Mouse (Mus musculus): ENCODE measurements around the gene Pcbd2. TPM values are rescaled to one million over a fixed set of nuclear protein-coding genes. Genes with fewer than 3 reads are reported as not detected.

Gene Pcbd2
- total and polyA plus RNA-seq, 3 experiments, result 32.0 to 69.4 TPM; not detected in 1

DNA sequence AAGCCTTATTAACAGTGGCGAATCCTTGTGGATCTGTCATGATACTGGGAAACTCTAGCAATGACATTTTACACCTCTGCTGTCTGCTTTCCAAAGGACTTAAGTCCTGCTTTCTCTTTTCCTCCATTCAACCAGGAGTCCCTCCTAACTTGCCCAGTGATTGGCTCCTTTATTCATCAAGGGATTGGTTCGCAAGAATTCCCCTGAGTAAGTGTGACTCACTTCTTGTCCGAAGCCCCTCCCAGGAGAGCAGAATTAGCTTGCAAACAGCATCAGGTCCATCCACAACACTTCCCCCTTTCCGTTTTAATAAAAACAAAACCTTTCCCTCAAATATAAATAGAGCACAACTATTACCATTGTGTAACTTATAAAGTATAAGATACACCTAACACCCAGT lies 22.9 kb upstream of the Pcbd2 start:
- no peak overlapping the region for H3K9ac ChIP-seq (ENCODE audit: control insufficient read depth, low read depth, low read length, poor library complexity, severe bottlenecking)
- H3K36me3 ChIP-seq (ENCODE audit: control insufficient read depth in 1 of 2, insufficient read depth in 2 of 2, low read length in 2 of 2), result peaks cover 0 to 23% of the 10 kb centered on the region in 2 experiments; a peak in 2 of 4 replicates
- no peaks in the 10 kb centered on the region for H3K9me3 ChIP-seq (replicated peaks; ENCODE audit: insufficient read depth, low read length)
- TF ChIP-seq GATA1 (IDR thresholded peaks at IDR 0.05; ENCODE audit: low read depth, low read length), result no peak
- TF ChIP-seq RCOR1 (IDR thresholded peaks at IDR 0.05; ENCODE audit: low read depth, low read length), result no peak
- no peak for TF ChIP-seq UBTF (IDR thresholded peaks at IDR 0.05; ENCODE audit: borderline replicate concordance, insufficient read depth, low read depth, low read length)
- H3K27ac ChIP-seq (ENCODE audit: control insufficient read depth, low read depth, low read length), result no peak overlapping the region
- no peak overlapping the region for H3K4me3 ChIP-seq (ENCODE audit: control insufficient read depth in 1 of 2, insufficient read depth in 1 of 2, low read depth in 2 of 2, low read length in 2 of 2)
- no peaks in the 10 kb centered on the region for H3K27me3 ChIP-seq (ENCODE audit: control insufficient read depth in 1 of 2, insufficient read depth in 2 of 2, low read length in 2 of 2)
- no peaks in the 10 kb centered on the region; the same call in 1 of the 2 replicates for H3K79me2 ChIP-seq (ENCODE audit: control insufficient read depth, insufficient read depth, low read length, poor library complexity)
- DNase-seq (ENCODE audit: low read depth, low spot score), result peak; percentile 23
- H3K4me1 ChIP-seq (ENCODE audit: control insufficient read depth in 1 of 2, insufficient read depth in 2 of 2, low read length in 2 of 2), result no peaks in the 10 kb centered on the region

DNA sequence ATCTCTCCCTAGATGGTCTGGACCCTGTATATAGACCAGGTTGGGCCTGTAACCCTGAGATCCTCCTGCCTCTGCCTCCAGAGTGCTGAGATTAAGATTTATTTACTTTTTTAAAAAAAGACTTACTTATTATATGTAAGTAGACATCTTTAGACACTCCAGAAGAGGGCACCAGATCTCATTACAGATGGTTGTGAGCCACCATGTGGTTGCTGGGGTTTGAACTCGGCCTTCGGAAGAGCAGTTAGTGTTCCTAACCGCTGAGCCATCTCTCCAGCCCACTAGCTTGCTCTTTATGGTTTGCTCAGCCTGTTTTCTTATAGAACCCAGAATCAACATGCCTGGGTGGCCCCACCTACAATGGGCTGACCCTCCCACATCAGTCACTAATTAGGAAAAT lies 14.3 kb upstream of the Pcbd2 start:
- TF ChIP-seq USF1 (IDR thresholded peaks at IDR 0.05; ENCODE audit: low read depth, low read length), result no peak
- no peak for TF ChIP-seq MEF2A (IDR thresholded peaks at IDR 0.05; ENCODE audit: extremely low read depth, insufficient replicate concordance, low read depth, low read length, poor library complexity, severe bottlenecking)
- no peak for TF ChIP-seq ZMIZ1 (IDR thresholded peaks at IDR 0.05; ENCODE audit: low read depth, low read length)
- no peak for TF ChIP-seq EP300 (IDR thresholded peaks at IDR 0.05; ENCODE audit: low read depth in 1 of 2, low read length in 2 of 2)
- TF ChIP-seq CTCF (IDR thresholded peaks at IDR 0.05 in 2 of 3, conservative IDR thresholded peaks at IDR 0.05 in 1 of 3; ENCODE audit: control insufficient read depth in 1 of 3, insufficient read depth in 1 of 3, low read depth in 2 of 3, low read length in 3 of 3, poor library complexity in 1 of 3, severe bottlenecking in 1 of 3), result peak in 1 of 3 experiments; percentile 30; a peak in 2 of 6 replicates
- no peak for TF ChIP-seq ZNF384 (IDR thresholded peaks at IDR 0.05; ENCODE audit: low read depth, low read length)
- TF ChIP-seq UBTF (IDR thresholded peaks at IDR 0.05; ENCODE audit: borderline replicate concordance, insufficient read depth, low read depth, low read length), result no peak
- Histone ChIP-seq H3K79me2 (ENCODE audit: control insufficient read depth, insufficient read depth, low read length, poor library complexity) (peaks cover 9% of the 10 kb centered on the region), H3K4me1 (ENCODE audit: control insufficient read depth in 1 of 2, insufficient read depth in 2 of 2, low read length in 2 of 2) (peaks cover 0 to 13% of the 10 kb centered on the region in 2 experiments; a peak in 1 of 4 replicates), H3K9me3 (replicated peaks; ENCODE audit: insufficient read depth, low read length) (no peaks in the 10 kb centered on the region), H3K9ac (ENCODE audit: control insufficient read depth, low read depth, low read length, poor library complexity, severe bottlenecking) (no peak overlapping the region), H3K27ac (ENCODE audit: control insufficient read depth, low read depth, low read length) (no peak overlapping the region), H3K27me3 (ENCODE audit: control insufficient read depth in 1 of 2, insufficient read depth in 2 of 2, low read length in 2 of 2) (no peaks in the 10 kb centered on the region), H3K4me3 (ENCODE audit: control insufficient read depth in 1 of 2, insufficient read depth in 1 of 2, low read depth in 2 of 2, low read length in 2 of 2) (no peak overlapping the region), H3K36me3 (ENCODE audit: control insufficient read depth in 1 of 2, insufficient read depth in 2 of 2, low read length in 2 of 2) (peaks cover 0 to 8% of the 10 kb centered on the region in 2 experiments; a peak in 2 of 4 replicates)
- no peak for DNase-seq (ENCODE audit: low read depth, low spot score)

DNA sequence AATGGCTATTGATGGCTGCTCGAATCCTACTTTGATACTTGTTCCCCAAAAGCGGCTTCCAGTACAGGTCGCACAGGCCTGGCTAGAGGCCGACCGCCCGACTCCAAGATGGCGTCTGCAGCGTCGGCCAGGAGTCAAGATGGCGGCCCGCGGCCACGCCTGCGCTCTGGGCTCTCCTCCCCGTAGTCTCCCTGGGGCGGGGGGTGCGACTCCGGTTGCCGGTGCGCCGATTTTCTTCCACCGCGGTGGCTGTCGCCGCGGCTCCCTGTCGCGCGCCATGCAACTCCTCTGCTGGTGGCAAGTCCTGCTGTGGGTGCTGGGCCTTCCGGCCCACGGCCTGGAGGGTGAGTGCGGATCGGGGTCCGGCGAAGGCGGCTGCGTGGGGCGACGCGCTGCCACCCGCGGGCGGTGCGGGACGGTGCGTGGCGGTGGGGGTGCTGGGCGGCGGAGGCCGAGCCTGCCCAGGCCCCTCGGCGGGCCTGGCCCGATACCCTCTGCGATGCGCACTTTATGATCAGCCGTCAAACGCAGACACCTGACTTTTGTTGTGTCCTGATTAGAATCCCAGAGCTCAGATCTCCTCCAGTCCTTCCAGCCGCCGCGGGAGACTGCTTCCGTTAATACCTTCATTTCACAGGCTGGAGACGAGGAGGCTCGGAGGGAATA lies 12.5 kb upstream of the Pcbd2 start, which contains the start of gene Txndc15:
Gene Txndc15, plus strand, starts transcription at position 150 of the 666 bp plus-strand sequence.
- Histone ChIP-seq H3K9me3 (replicated peaks; ENCODE audit: insufficient read depth, low read length) (no peaks in the 10 kb centered on the region), H3K4me1 (ENCODE audit: control insufficient read depth in 1 of 2, insufficient read depth in 2 of 2, low read length in 2 of 2) (peaks cover 0 to 13% of the 10 kb centered on the region in 2 experiments; a peak in 1 of 4 replicates), H3K27me3 (ENCODE audit: control insufficient read depth in 1 of 2, insufficient read depth in 2 of 2, low read length in 2 of 2) (no peaks in the 10 kb centered on the region), H3K9ac (ENCODE audit: control insufficient read depth, low read depth, low read length, poor library complexity, severe bottlenecking) (peak within 1 kb of the TSS; percentile 97), H3K36me3 (ENCODE audit: control insufficient read depth in 1 of 2, insufficient read depth in 2 of 2, low read length in 2 of 2) (peaks cover 0 to 8% of the 10 kb centered on the region in 2 experiments; a peak in 2 of 4 replicates), H3K27ac (ENCODE audit: control insufficient read depth, low read depth, low read length) (peak within 1 kb of the TSS; percentile 68), H3K4me3 (ENCODE audit: control insufficient read depth in 1 of 2, insufficient read depth in 1 of 2, low read depth in 2 of 2, low read length in 2 of 2) (peak within 1 kb of the TSS; percentile 75 to 90), H3K79me2 (ENCODE audit: control insufficient read depth, insufficient read depth, low read length, poor library complexity) (peaks cover 9% of the 10 kb centered on the region)
- peak; percentile 92 for DNase-seq (ENCODE audit: low read depth, low spot score)
- TF ChIP-seq SIN3A (IDR thresholded peaks at IDR 0.05; ENCODE audit: low read length) (peak; percentile 61; the same call in 1 of the 2 replicates), TAL1 (IDR thresholded peaks at IDR 0.05; ENCODE audit: low read length) (no peak), MAFK (IDR thresholded peaks at IDR 0.05; ENCODE audit: borderline replicate concordance, low read depth, low read length) (no peak), NELFE (IDR thresholded peaks at IDR 0.05; ENCODE audit: low read depth, low read length) (peak; percentile 64), GABPA (IDR thresholded peaks at IDR 0.05; ENCODE audit: low read depth, low read length) (no peak), TCF12 (IDR thresholded peaks at IDR 0.05; ENCODE audit: low read depth, low read length) (peak; percentile 71), UBTF (IDR thresholded peaks at IDR 0.05; ENCODE audit: borderline replicate concordance, insufficient read depth, low read depth, low read length) (no peak), ZC3H11A (IDR thresholded peaks at IDR 0.05; ENCODE audit: low read depth, low read length) (no peak), MAX (IDR thresholded peaks at IDR 0.05; ENCODE audit: low read length) (no peak; the same call in none of the 2 replicates), ZKSCAN1 (IDR thresholded peaks at IDR 0.05; ENCODE audit: low read depth, low read length) (no peak), CHD2 (IDR thresholded peaks at IDR 0.05; ENCODE audit: low read length) (no peak), JUND (IDR thresholded peaks at IDR 0.05; ENCODE audit: low read depth, low read length) (no peak), MAZ (IDR thresholded peaks at IDR 0.05; ENCODE audit: low read depth, low read length) (peak; percentile 60; the same call in 1 of the 2 replicates), MXI1 (IDR thresholded peaks at IDR 0.05; ENCODE audit: low read depth, low read length) (peak; percentile 26; the same call in 1 of the 2 replicates), POLR2A (IDR thresholded peaks at IDR 0.05; ENCODE audit: control insufficient read depth in 1 of 2, insufficient read depth in 1 of 2, low read depth in 1 of 2, low read length in 2 of 2, poor library complexity in 1 of 2) (peak; percentile 82 to 97), SMC3 (IDR thresholded peaks at IDR 0.05; ENCODE audit: low read depth, low read length) (no peak), TBP (IDR thresholded peaks at IDR 0.05; ENCODE audit: low read depth, low read length) (peak; percentile 65)

Measured in MEL (cell line).